ENCODE assay signal across 8 mouse cellular contexts in genomic region chr7:45395578-45396336, GRCm38 (mm10). TPM values are rescaled to one million over a fixed set of nuclear protein-coding genes. Genes with fewer than 3 reads are reported as not detected.
A peak's percentile ranks its signal among the peaks of the same experiment; 100 is the strongest.
DNase-seq lines count a peak whose midpoint lies in the region; ATAC-seq lines count a peak whose summit lies in the region.

Snrnp70 (minus strand) TSS chr7:45395742.

- no peaks in the 10 kb centered on the region for H3K27me3 ChIP-seq in hindbrain, embryonic 16.5 days (replicated peaks; ENCODE audit: control insufficient read depth, insufficient read depth, low read length)

- peak within 1 kb of the TSS; percentile 48 for H3K4me3 ChIP-seq in hindbrain, embryonic 16.5 days (ENCODE audit: low read length)
- H3K4me3 ChIP-seq in macrophage (ENCODE audit: inconsistent target), result peak within 1 kb of the TSS; percentile 92

- H3K9ac ChIP-seq in hindbrain, embryonic 16.5 days (ENCODE audit: low read depth, low read length), result peak within 1 kb of the TSS; percentile 66

- H3K36me3 ChIP-seq in hindbrain, embryonic 16.5 days (ENCODE audit: control insufficient read depth, insufficient read depth, low read length), result peaks cover 8% of the 10 kb centered on the region
- peaks cover 13% of the 10 kb centered on the region; the same call in 1 of the 2 replicates for H3K36me3 ChIP-seq in macrophage (ENCODE audit: inconsistent target)

- peaks cover 46% of the 10 kb centered on the region for H3K79me2 ChIP-seq in macrophage (ENCODE audit: inconsistent target)

- DNase-seq in WW6 (ENCODE audit: low read depth, low spot score), result peak; percentile 100
- peak; percentile 100 for DNase-seq in cerebellum, postnatal 4 days (ENCODE audit: low spot score in 2 of 2)
- peak; percentile 100 for DNase-seq in gastrocnemius, adult 18-20 months (ENCODE audit: low spot score)
- DNase-seq in left cerebral cortex, adult 18-20 months (ENCODE audit: low spot score in 2 of 2), result peak; percentile 100
- peak; percentile 100 for DNase-seq in right cerebral cortex, adult 18-20 months
- peak; percentile 100 for DNase-seq in urinary bladder, postnatal 10 days (ENCODE audit: low spot score)

- H3K9me3 ChIP-seq in hindbrain, embryonic 16.5 days (ENCODE audit: control insufficient read depth, low read length), result no peaks in the 10 kb centered on the region

- peak within 1 kb of the TSS; percentile 97 for H3K4me2 ChIP-seq in hindbrain, embryonic 16.5 days (ENCODE audit: low read length)

- peak; percentile 97 for ATAC-seq in hindbrain, embryonic 16.5 days

- peaks cover 16% of the 10 kb centered on the region for H3K4me1 ChIP-seq in hindbrain, embryonic 16.5 days (ENCODE audit: control insufficient read depth, insufficient read depth, low read depth, low read length)

- peak within 1 kb of the TSS; percentile 95 for H3K27ac ChIP-seq in hindbrain, embryonic 16.5 days (ENCODE audit: low read depth, low read length)
- H3K27ac ChIP-seq in macrophage, result peak within 1 kb of the TSS; percentile 86

- under 1% methylated on average over 60 of the region's 60 CpGs for WGBS in hindbrain, embryonic 16.5 days
- under 1% methylated on average over 60 of the region's 60 CpGs for WGBS in macrophage (ENCODE audit: missing documents)

RNA-seq across cellular contexts. Expression of gene Snrnp70, which starts in this region (rescaled TPM):
- total RNA-seq in gastrocnemius, adult 18-20 months (2021), result 10 to 100 TPM; 60.3 to 65.4 TPM
- 144 and 161 TPM in 2 replicates for polyA plus RNA-seq in hindbrain, embryonic 16.5 days (2015; fragmentation: Nextera tagmentation; extraction: Ambion mirVana)
- 100 to 1,000 TPM; 372 to 395 TPM for total RNA-seq in left cerebral cortex, adult 18-20 months (2021)
- total RNA-seq in macrophage (2018; cell fraction: chromatin; rRNA removed), result 1,000 to 10,000 TPM in 4 of 26 experiments, 100 to 1,000 TPM in 22; 537 to 1,195 (median 719) TPM
- 100 to 1,000 TPM in 14 of 26 experiments, 10 to 100 TPM in 12; 76.9 to 128 (median 101) TPM for total RNA-seq in macrophage (2018; cell fraction: cytosol; rRNA removed)
- 100 to 1,000 TPM; 203 to 597 (median 327) TPM for total RNA-seq in macrophage (2018; cell fraction: nucleus; rRNA removed)
- polyA plus RNA-seq in macrophage (2018), result 174 to 235 TPM (median 186 TPM) in 3 replicates

Comparison
In these comparisons a context has a peak if more than half of its experiments do, and no peak if none do; other contexts are left out.
1. Peak in every context shown above with its lines: DNase-seq, ATAC-seq, H3K4me3 ChIP-seq and H3K27ac ChIP-seq.
2. RNA of gene Snrnp70 (total RNA-seq): 372 to 395 TPM in left cerebral cortex, adult 18-20 months; 60.3 to 65.4 TPM in gastrocnemius, adult 18-20 months; every median in the first group is over 4 times any median in the second.